Mouse (Mus musculus) hindbrain, postnatal 0 days (tissue): ENCODE data around the gene Prkcg. TPM values are rescaled to one million over a fixed set of nuclear protein-coding genes. Genes with fewer than 3 reads are reported as not detected.

Source experiments
- ATAC-seq: fragments of 200-750 bp; cut with Nextera tagmentation; 2 replicates; pipeline ENCODE4 v1.8.0; 2017; ENCODE audit warnings: mild to moderate bottlenecking, moderate TSS enrichment, moderate library complexity
- DNase-seq: peaks from one replicate; pipeline ENCODE4 v3.0.0-alpha.2; 2015; ENCODE audit warnings: low spot score
- H3K27ac ChIP-seq: fragments of 300-500 bp; sonication (generic); 2 replicates; pipeline ENCODE4 v1.5.1; 2014; ENCODE audit warnings: mild to moderate bottlenecking
- H3K27me3 ChIP-seq: fragments of 300-500 bp; sonication (generic); 2 replicates; pipeline ENCODE4 v1.6.1; 2014; ENCODE audit warnings: low read length, mixed read lengths; ENCODE audit not compliant: insufficient read depth
- H3K36me3 ChIP-seq: fragments of 300-500 bp; sonication (generic); 2 replicates; pipeline ENCODE4 v1.6.1; 2014; ENCODE audit warnings: low read length, mixed read lengths; ENCODE audit not compliant: insufficient read depth
- H3K4me1 ChIP-seq: fragments of 300-500 bp; sonication (generic); 2 replicates; pipeline ENCODE4 v1.6.1; 2014; ENCODE audit warnings: antibody characterized with exemption, low read length, mixed read lengths; ENCODE audit not compliant: insufficient read depth
- H3K4me2 ChIP-seq: fragments of 300-500 bp; sonication (generic); 2 replicates; pipeline ENCODE4 v1.6.1; 2014; ENCODE audit warnings: low read depth, mild to moderate bottlenecking, low read length, moderate library complexity, mixed read lengths
- H3K4me3 ChIP-seq: fragments of 300-500 bp; sonication (generic); 2 replicates; pipeline ENCODE4 v1.5.1; 2014; ENCODE audit warnings: low read length
- H3K9ac ChIP-seq: fragments of 300-500 bp; sonication (generic); replicated peaks from 2 replicates; pipeline ENCODE4 v1.6.1; 2014; ENCODE audit warnings: mild to moderate bottlenecking, low read length, moderate library complexity, mixed read lengths
- H3K9me3 ChIP-seq: fragments of 300-500 bp; sonication (generic); 2 replicates; pipeline ENCODE4 v1.6.1; 2016; ENCODE audit warnings: low read length, mixed read lengths
- CTCF ChIP-seq: IDR thresholded peaks from 2 replicates; pipeline ENCODE4 v1.5.1; 2016; ENCODE audit warnings: antibody characterized with exemption, control low read depth, low read depth
- WGBS: fragments of 180-500 bp; shearing (Covaris S2); extraction: QIAGEN DNeasy Blood & Tissue Kit; methylation state at CpG from one replicate; pipeline ENCODE4 v1.1.7; 2014; 5-methylcytosine and 5-hydroxymethylcytosine counted together
- polyA plus RNA-seq: library from polyadenylated mRNA; unstranded; fragments of >200 nt; fragmentation: Nextera tagmentation; extraction: Ambion mirVana; gene quantifications from 2 replicates; pipeline ENCODE4 v1.2.1, GENCODE M21; 2015
- total RNA-seq: library from RNA; depleted of rRNA; stranded (reverse); fragments of >200 nt; gene quantifications from 2 replicates; pipeline ENCODE4 v1.2.3, GENCODE M21; 2014

The Prkcg gene
- total and polyA plus RNA-seq, 2 experiments from 2014 or later: 4.2 to 8.0 TPM

- peaks cover 10% of the 10 kb centered on the region; the same call in 1 of the 2 replicates for H3K4me1 ChIP-seq
- no peaks in the 10 kb centered on the region; the same call in 1 of the 2 replicates for H3K36me3 ChIP-seq
- H3K27me3 ChIP-seq: no peaks in the 10 kb centered on the region
- ATAC-seq: peak; percentile 33; the same call in 1 of the 2 replicates
- H3K9me3 ChIP-seq: no peaks in the 10 kb centered on the region
- H3K9ac ChIP-seq: no peak overlapping the region
- H3K27ac ChIP-seq: no peak overlapping the region
- TF ChIP-seq CTCF: peak; percentile 97
- DNase-seq: peak; percentile 82
- no peak overlapping the region for H3K4me3 ChIP-seq
- H3K4me2 ChIP-seq: peak overlapping the region; percentile 38
- WGBS: 23% methylated on average over 31 of the region's 31 CpGs
These were observed 41.0 kb downstream of the Prkcg start for GRCm38 (mm10) chr7:3329776-3330546.

- DNase-seq: no peak
- no peak for TF ChIP-seq CTCF
- peaks cover 10% of the 10 kb centered on the region; the same call in 1 of the 2 replicates for H3K4me1 ChIP-seq
- 50% methylated on average over 6 of the region's 6 CpGs for WGBS
- no peaks in the 10 kb centered on the region for H3K27me3 ChIP-seq
- no peak; the same call in 1 of the 2 replicates for ATAC-seq
- H3K36me3 ChIP-seq: no peaks in the 10 kb centered on the region; the same call in 1 of the 2 replicates
- peak overlapping the region; percentile 74 for H3K4me2 ChIP-seq
- peak overlapping the region; percentile 86 for H3K4me3 ChIP-seq
- H3K27ac ChIP-seq: no peak overlapping the region
- H3K9me3 ChIP-seq: no peaks in the 10 kb centered on the region
- H3K9ac ChIP-seq: no peak overlapping the region
These were observed 42.2 kb downstream of the Prkcg start for GRCm38 (mm10) chr7:3331171-3331570.

GRCm38 (mm10) chr7:3331581-3332223 is 42.7 kb downstream of the Prkcg start:
- H3K9ac ChIP-seq: peak overlapping the region; percentile 89
- H3K36me3 ChIP-seq: no peaks in the 10 kb centered on the region; the same call in 1 of the 2 replicates
- H3K4me2 ChIP-seq: peak overlapping the region; percentile 74
- H3K27ac ChIP-seq: peak overlapping the region; percentile 86
- no peaks in the 10 kb centered on the region for H3K27me3 ChIP-seq
- no peaks in the 10 kb centered on the region for H3K9me3 ChIP-seq
- peak; percentile 88 for ATAC-seq
- peak; percentile 34 for TF ChIP-seq CTCF
- H3K4me1 ChIP-seq: peaks cover 10% of the 10 kb centered on the region; the same call in 1 of the 2 replicates
- DNase-seq: peak; percentile 91
- peak overlapping the region; percentile 86 for H3K4me3 ChIP-seq
- under 1% methylated on average over 27 of the region's 27 CpGs for WGBS

- H3K27me3 ChIP-seq: no peaks in the 10 kb centered on the region
- DNase-seq (no peak), ATAC-seq (peak; percentile 22; the same call in 1 of the 2 replicates)
- H3K9ac ChIP-seq: peak overlapping the region; percentile 89
- peak overlapping the region; percentile 86 for H3K27ac ChIP-seq
- peak overlapping the region; percentile 86 for H3K4me3 ChIP-seq
- peaks cover 10% of the 10 kb centered on the region; the same call in 1 of the 2 replicates for H3K4me1 ChIP-seq
- no peaks in the 10 kb centered on the region; the same call in 1 of the 2 replicates for H3K36me3 ChIP-seq
- peak overlapping the region; percentile 74 for H3K4me2 ChIP-seq
- TF ChIP-seq CTCF: no peak
- no peaks in the 10 kb centered on the region for H3K9me3 ChIP-seq
- WGBS: 0% methylated on average over 4 of the region's 4 CpGs
These were observed 43.2 kb downstream of the Prkcg start for GRCm38 (mm10) chr7:3332224-3332615.

- no peaks in the 10 kb centered on the region for H3K9me3 ChIP-seq
- peak within 1 kb of the TSS; percentile 86 for H3K4me3 ChIP-seq
- peak within 1 kb of the TSS; percentile 89 for H3K9ac ChIP-seq
- TF ChIP-seq CTCF: no peak
- WGBS: 1% methylated on average over 64 of the region's 65 CpGs
- no peaks in the 10 kb centered on the region for H3K27me3 ChIP-seq
- peak within 1 kb of the TSS; percentile 74 for H3K4me2 ChIP-seq
- H3K27ac ChIP-seq: peak within 1 kb of the TSS; percentile 86
- H3K4me1 ChIP-seq: peaks cover 10% of the 10 kb centered on the region; the same call in 1 of the 2 replicates
- peak; percentile 78 for ATAC-seq
- no peaks in the 10 kb centered on the region; the same call in 1 of the 2 replicates for H3K36me3 ChIP-seq
- peak; percentile 86 for DNase-seq
These were observed 43.9 kb downstream of the Prkcg start, which contains the start of gene Cacng7 for GRCm38 (mm10) chr7:3332619-3333521. Gene Cacng7, plus strand, starts transcription at chr7:3332955.

- WGBS: 5% methylated on average over 5 of the region's 5 CpGs
- H3K9me3 ChIP-seq: no peaks in the 10 kb centered on the region
- H3K27me3 ChIP-seq: no peaks in the 10 kb centered on the region
- peak; percentile 19 for DNase-seq
- H3K9ac ChIP-seq: peak overlapping the region; percentile 89
- H3K36me3 ChIP-seq: no peaks in the 10 kb centered on the region; the same call in 1 of the 2 replicates
- peaks cover 10% of the 10 kb centered on the region; the same call in 1 of the 2 replicates for H3K4me1 ChIP-seq
- peak overlapping the region; percentile 86 for H3K27ac ChIP-seq
- peak overlapping the region; percentile 74 for H3K4me2 ChIP-seq
- no peak for TF ChIP-seq CTCF
- no peak for ATAC-seq
- H3K4me3 ChIP-seq: peak overlapping the region; percentile 86
These were observed 44.6 kb downstream of the Prkcg start for GRCm38 (mm10) chr7:3333542-3333941.
